Mouse (Mus musculus): Measurements from ENCODE around the gene Exph5.

The Exph5 gene

DNA sequence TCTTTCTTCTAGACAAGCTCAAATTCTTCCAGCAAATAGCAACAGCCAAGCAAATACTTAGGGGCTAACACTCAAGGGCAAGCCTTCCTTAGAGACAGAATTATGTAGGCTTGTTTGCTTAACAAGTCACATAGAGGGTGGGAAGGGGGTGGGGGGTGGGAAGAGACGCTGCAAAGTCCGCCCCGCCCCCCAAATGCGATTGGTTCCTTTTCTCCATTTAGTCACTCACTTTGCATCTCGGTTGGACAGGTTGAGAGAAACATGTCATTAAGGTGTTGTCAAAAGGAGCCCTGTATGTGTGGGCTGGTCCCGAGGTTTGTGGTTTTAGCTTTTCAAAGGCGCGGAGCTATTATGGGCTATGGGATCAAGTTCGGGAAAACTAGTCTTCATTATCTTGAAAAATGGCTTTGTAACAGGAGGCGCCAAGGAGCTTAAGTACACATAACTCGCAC is at the start of gene Exph5:
Gene Exph5 (plus strand): TSS at position 402 of the 452 bp plus-strand sequence.
- DNase-seq (ENCODE audit: low spot score in 2 of 2) = no peak

DNA sequence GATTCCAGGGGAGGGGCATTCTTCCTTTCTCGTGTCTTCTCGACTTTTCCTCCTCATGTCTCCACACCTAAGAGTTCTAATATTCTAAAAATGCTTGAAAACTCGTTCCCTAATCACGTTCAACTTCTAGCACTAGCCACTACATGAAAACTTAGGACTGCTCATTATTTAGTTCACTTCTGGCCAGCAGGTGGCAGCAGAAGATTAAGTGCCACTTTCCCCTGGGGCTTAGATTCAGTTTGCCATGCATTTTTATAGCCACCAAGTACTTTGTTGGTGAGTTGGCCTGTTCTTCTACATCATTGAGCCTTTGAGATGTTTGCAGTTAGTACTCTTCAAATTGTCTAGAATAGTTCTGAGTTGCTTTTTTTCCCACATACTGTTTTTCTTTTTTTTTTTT is 47.1 kb upstream of the Exph5 start:
- peak in 1 of 2 experiments; percentile 69 for DNase-seq (ENCODE audit: low spot score in 2 of 2)

DNA sequence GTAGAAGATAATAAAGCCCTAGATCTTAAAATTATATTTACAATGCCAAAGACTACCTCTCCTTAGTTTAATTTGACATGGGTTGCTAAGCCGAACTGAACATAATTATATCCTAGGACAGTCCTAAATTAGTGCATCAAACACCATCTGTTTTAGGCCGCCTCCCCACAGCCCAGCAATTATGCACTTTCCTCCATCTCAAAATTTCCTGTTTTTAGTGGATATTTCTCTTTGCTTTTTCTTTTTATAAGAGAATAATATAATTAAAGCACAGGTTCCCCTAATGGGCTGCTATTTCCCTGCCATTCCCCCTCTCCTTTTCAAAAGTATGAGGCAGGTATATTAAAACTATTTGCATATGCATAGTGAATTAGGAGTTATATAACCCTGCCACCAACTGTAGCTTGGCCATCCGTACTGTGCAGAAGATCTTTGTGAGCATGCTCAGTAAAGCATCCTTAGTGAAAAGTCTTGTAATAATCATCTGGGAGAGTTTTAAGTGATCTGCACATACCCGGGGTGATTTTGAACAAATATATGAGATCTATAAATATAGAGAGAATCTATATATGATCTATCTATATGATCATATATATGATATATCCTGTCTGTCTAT is 44.7 kb upstream of the Exph5 start:
- no peak for DNase-seq (ENCODE audit: low spot score in 2 of 2)

DNA sequence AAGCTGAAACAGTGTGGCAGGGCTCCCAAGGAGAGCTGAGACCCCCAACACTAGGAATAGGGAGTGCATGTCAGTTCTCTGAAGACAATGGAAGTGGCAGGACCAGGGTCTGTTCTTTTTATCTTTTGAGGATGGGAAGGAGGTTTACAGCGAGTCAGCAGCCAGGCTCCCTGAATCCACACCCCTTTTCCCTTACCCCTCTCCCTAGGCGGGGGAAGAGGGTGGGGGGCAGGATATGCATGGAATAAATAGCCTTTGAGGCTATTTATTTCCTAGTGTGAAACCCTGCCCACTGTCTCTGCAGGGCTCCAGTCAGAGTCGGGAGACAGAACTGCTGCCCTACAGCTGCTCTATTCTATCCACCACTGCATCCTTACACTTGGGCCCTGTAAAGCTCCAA is 43.7 kb upstream of the Exph5 start:
- DNase-seq (ENCODE audit: low spot score in 2 of 2) = no peak

DNA sequence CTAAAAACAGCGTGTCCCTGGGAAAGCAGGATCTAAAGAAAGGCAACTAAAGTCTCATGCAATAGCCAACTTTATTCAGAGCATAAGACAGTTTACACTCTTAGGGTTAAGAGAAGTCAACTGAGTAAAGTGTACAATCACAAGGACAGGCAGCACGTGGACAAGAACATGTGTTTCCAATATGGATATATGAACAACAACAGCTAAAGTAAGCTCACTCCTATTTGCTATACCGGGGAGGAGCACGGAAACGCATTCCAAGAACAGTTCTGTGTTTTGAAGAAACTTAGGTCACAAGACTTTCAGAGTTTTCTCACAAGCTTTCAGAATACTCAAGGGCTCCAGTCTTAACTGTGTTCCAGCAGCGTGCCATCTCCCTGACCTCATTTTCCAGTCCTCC is 43.3 kb upstream of the Exph5 start:
- DNase-seq (ENCODE audit: low spot score in 2 of 2) = no peak

DNA sequence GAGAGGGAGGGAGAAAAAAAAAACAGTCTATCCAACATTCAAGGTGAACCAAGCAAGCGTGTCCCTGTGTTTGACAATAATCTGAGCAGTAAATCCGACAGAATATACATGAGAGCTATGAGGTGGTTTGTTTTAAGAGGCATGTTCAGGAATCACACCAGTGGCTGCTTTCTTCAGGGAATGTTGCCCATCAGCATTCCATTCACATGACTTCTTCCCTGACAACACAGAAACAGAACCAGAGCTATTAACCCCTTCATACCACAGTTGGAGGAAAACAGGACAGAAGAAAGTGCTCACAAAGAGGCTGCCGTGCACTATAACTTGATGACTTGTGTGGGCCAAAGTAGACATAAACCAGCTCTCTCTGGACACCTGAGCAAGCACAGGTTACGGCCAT is 37.1 kb upstream of the Exph5 start:
- DNase-seq (ENCODE audit: low spot score in 2 of 2) = no peak

DNA sequence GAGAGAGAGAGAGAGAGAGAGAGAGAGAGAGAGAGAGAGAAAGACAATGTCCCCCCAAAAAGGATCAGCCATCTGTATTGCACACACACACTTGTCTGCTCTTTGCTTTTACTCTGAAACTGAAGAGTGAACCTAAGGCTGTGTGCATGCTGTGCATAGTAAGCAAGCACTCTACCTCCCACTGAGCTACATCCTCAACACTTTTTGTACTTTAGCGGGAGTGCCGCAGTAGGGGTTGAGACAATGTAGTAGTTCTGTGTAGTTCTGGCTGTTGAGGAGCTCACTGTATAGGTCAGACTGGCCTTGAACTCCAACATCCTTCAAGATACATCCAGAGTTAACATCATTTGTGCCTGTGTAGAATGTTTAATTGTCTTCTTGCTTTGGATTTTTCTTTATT is 35.9 kb upstream of the Exph5 start:
- no peak for DNase-seq (ENCODE audit: low spot score in 2 of 2)

DNA sequence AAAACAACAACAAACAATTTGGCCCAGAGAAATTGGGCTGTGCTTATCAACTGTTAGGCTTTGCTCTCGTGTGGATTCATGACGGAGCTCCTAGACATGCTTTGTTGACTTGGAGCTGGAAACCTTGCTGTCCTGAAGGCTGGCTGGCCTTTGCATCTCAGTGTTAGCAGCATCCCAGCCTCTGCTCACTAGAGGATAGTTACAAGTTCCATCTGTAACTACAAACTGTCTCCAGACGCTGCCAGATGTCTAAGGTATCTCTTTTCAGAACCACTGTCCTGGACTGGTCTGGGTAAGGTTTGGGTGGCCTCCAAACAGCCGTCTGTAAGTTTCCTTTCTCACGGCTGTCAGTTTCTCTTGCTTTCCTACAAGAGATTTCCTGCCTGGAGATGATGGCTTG is 33.4 kb upstream of the Exph5 start:
- DNase-seq (ENCODE audit: low spot score in 2 of 2) = no peak

DNA sequence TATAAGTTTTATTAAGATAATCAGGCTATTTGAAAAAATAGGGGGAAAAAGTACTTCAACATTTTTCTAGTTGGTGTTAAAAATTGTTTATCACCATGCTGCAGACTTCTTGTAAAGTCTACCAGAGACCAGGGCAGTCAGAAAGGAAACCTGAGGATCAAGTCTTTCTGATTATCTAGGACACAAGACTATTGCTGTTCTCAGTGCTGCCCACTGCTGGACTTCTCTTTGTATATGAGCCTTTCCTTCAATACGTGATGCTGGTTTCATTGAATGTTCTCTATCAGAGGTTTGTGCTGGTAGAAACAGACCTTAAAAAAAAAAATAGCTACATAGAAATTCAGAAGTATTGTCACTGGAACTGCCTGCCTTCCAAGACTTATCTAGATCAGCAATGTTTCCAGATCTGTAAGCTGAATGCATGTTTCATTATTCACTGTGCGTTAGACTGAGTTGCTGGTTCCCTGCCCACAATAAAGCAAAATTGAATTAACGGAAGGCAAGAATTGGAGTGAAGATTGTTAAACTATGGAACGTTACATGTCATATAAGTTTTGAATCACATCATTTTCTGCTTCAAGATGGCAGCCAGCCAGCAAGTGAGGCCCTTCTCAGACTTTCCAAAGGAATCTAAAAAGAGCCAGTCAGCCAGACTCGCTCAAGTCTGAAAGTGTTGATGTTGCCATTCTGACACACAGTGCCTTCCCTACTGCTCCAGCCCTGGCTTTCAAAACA is 32.6 kb upstream of the Exph5 start:
- no peak for DNase-seq (ENCODE audit: low spot score in 2 of 2)

DNA sequence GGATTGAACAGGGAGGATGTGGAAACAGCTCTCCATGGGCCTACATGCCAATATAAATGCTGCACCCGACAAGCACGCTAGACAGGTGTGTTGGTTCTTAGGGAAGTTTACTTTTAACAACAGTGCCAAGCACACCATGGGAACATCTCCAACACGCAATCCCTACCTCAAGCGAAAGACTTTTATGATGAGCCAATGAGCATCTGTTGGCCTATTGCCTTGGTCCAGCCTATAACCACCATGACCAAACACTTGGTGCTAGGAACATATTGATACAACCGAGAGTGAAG is 32.1 kb upstream of the Exph5 start:
- DNase-seq (ENCODE audit: low spot score in 2 of 2) = no peak

DNA sequence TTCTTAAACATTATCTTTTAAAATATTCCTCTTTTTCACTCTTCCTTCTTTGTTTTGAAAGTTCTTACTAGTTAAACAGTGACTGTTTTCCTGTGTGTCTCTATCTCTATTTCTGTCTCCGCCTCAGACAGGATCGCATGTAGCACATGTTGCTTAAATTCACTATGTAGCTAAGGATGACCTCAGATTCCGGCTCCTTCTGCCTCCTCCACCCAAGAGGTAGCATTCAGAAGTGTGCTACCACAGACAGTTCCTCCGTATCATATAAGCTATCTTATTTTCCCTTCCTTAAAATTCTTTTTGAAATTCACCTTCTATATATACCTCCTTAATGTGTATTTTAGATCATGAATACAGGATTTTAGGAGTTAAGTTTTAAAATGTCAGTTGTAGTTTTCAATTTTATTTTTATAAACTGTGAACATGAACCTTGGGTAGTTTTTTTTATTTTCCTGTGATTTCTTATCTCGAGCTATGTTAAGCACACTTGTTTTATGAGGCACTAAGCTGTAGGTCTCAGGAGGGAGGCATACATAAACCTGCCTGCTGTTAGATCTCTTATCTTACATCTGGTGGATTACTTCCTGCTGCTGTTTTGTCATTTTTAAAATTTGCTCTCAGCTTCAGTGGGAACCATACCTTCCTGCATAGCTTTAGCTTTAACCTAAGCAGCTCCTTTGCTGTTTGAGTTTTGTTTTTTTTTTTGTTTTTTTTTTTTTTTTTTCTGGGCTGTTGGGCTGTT is 30.0 kb upstream of the Exph5 start:
- no peak for DNase-seq (ENCODE audit: low spot score in 2 of 2)

DNA sequence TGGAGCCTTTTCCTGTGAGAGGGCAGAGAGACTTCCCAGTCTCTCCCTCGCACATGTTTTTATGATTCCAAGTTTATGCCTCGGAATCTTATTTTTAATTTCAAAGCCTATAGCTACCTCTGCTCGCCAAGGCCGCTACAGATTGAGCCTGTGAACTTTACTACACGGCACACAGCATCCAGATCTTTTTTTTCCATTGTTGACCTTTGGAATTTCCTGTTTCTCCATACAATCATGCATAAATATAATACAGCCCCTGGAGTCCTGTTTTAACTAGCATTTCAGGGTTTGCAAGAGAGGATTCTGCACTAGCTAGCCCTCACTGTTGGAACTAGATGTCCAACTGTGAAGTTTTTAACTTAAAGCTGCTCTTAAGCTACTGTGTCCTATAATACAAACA is 29.3 kb upstream of the Exph5 start:
- no peak for DNase-seq (ENCODE audit: low spot score in 2 of 2)

DNA sequence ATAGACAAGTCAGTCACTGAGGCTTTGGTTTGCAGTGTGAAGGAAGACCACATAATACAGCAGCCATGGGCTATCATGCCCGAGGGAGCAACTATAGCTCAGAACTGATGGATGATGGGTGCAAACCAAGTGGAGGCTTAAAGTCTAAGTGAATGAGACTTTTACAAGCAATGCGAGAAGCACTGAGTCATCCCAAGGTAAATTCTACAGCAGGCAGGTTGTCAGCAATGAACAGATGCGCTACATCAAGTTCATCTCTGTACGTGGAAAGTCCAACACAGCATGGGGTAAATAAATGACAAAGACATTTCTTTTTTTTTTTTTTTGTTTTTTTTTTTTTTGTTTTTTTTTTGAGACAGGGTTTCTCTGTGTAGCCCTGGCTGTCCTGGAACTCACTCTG is 28.8 kb upstream of the Exph5 start:
- no peak for DNase-seq (ENCODE audit: low spot score in 2 of 2)

DNA sequence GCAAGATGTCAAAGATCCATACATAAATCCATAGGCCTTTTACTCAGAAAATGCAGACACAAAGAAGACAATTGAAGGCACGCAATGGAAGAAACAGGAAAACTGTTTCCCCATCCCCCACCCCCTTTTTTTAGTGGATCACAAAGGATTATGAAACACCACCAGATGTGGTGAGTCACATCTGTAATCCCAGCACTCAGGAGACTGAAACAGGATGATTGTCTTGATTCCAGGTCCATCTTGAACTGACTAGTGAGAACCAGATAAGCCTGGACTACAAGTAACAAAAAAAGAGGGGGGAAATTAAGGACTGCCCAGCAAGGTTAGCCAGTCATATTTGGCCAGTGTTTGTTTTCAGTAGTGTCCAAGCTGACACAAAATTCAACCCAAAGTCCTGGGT is 25.1 kb upstream of the Exph5 start:
- no peak for DNase-seq (ENCODE audit: low spot score in 2 of 2)

DNA sequence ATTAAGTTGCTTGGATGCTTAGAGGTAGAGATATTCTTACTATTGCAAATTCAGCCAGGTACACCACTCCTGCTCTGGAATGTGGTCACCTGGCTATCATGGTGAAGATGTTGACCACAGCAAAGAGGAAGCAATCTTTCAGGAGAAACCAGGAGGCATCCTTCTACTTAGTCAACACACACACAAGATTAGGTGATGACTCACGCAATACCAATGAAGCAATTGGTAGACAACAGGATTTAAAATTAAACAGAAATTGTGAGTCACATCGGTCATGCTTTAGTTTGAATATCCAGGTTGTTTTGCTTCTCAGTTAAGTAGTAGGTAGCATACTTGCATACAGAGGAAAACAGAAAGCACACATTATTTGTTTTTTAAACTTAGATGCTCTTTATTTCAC is 22.5 kb upstream of the Exph5 start:
- DNase-seq (ENCODE audit: low spot score in 2 of 2) = no peak

DNA sequence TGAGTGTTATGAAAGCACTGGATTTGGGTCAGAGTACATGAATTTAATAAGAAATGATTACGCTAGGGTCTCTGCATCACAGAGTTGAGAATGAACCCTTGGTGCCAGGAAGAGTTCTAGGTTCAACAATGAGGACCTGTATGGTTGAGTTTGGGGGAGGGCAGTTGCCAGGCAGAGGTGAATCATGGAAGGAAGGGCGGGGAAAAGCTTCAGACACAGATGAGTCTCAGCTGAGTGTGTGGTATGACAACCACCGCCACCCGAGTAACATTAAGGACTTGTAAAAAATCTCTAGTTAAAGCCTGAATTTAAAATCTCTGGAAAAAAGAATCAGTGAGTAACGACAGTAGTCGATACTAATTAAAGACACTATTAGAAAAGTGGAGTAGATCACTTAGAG is 14.7 kb upstream of the Exph5 start:
- DNase-seq (ENCODE audit: low spot score in 2 of 2) = no peak

DNA sequence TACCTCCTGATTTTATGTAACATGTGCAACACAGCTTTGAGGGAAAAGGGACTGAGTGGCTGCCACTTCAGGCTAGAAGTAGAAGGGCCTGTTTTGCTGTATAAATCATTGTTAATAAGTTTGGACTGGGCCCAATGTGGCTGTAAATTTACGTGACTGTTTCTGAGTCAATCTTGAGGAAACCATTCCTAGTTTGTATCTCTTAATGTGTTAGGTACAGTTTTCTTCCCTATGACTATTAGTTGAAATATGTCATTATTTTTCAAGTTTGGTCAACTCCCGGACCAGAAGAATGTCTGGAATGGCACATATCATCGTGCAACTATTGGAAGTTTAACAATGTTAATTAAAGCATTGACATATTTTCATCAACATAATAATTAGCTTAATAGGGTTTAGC is 11.5 kb upstream of the Exph5 start:
- DNase-seq (ENCODE audit: low spot score in 2 of 2) = no peak

DNA sequence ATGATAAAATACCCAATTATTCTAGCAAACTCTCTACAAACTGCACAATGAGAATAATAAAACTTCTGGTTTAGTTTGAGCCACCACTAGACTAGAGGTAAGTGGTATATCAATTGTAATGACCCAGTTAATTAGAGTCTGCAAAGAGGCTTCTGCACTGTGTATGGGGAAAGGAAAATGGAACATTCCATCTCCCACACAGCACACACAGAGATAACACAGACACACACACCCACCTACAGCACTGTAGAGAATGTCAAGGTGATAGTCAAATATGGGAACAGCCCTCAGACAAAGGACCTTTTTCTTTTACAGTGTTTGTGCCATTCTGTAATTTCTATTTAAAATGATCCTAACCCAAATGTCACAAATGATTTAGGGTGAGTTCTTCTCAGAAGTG is 8.6 kb upstream of the Exph5 start:
- no peak for DNase-seq (ENCODE audit: low spot score in 2 of 2)

DNA sequence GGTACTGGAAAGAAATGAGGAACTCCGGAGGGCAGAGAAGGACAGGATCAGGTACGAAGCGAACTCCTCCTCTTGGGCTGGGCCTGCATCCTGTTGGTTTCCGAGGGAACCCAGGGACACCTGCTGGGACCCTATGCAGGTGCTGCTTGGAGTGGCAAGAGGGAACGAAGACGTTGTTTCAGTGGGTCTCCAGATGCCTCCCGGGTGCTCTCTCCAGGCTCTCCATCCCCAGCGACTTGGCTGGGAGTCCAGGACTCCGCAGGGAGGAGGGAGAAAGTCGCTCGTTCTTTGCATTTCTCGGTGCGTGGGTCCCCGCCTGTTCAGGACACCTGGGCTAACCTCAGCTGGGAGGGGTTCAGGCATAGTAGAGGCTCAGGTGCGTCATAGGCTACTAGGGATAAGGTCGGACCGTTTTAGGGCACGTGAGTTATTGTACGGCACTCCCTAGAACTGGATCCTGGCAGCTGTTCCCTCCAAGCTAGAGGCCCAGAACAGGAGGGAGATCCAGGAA is 386 bp downstream of the Exph5 start:
- no peak for DNase-seq (ENCODE audit: low spot score in 2 of 2)

DNA sequence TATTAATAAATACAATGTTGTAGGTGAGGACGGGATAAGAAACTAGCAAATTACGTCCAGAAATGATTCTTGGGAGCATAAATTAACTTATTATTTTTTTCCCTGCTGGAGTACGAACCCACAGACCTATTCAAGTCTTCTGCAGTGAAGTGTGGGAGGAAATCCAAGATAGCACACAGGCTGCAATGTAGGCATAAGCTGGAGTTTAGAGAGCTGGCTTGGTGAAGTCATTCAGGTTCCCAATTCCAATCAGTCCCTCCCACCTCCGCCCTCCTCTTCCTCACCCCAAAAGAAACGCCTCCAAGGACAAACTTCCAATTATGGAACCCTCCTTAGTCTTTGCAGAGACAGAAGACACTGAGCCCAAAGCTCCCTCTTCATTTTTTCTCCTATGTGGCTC is 945 bp downstream of the Exph5 start:
- no peak for DNase-seq (ENCODE audit: low spot score in 2 of 2)

DNA sequence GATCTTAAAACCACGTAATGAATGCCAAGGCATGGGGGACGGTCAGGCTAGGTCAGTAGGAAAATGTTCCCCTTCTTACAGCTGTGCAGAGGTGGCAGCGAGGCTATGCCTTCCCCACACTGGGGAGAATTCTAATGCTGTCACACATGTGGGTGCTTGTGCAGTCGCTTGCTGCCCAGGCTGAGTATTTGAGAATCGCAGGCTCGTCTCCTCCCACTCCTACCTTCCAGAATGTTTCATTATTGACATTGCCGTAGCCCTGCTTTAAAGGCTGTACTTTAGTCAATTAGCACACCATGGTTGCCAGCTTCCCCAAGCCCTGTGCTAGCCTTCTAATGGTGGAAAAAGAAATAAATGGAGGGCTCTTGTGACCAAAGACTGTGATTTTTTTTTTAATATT is 6.4 kb downstream of the Exph5 start:
- DNase-seq (ENCODE audit: low spot score in 2 of 2) = no peak

DNA sequence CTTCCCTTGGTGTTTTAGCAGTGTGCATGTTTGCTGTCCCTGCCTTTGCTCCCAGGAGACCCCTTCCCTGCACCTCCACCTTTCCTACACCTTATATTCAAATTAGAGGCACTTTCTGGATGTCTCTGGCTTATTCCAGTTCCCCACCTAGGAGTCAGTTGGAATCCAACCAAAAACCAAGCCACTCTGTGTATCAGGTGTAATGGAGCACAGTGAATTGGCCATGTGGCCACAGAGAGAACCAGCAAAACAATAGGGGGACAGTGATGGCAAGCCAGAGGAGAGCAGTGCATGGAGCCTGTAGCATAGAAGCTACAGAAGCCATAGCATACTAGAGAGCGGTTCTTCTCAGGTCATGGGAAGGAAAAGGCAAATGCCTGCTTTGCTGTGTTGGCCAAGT is 11.5 kb downstream of the Exph5 start:
- no peak for DNase-seq (ENCODE audit: low spot score in 2 of 2)

All from frontal cortex, postnatal 10 days (tissue).